Mouse (Mus musculus) neural tube, embryonic 11.5 days (tissue): ENCODE results near the gene Tap2. TPM values are rescaled to one million over a fixed set of nuclear protein-coding genes. Genes with fewer than 3 reads are reported as not detected.

Source experiments
- ATAC-seq: fragments of 200-750 bp; cut with Nextera tagmentation; 2 replicates; pipeline ENCODE4 v1.8.0; 2017; ENCODE audit warnings: moderate number of reproducible peaks, mild to moderate bottlenecking, moderate TSS enrichment, moderate library complexity; ENCODE audit not compliant: insufficient read depth, low FRiP score, low TSS enrichment
- DNase-seq: peaks from one replicate; pipeline ENCODE4 v3.0.0-alpha.2; 2015; ENCODE audit warnings: low spot score
- H3K27ac ChIP-seq: fragments of 300-500 bp; sonication (generic); 2 replicates; pipeline ENCODE4 v1.5.1; 2014; ENCODE audit warnings: low read depth, mild to moderate bottlenecking, low read length
- H3K27me3 ChIP-seq: fragments of 300-500 bp; sonication (generic); 2 replicates; pipeline ENCODE4 v1.6.1; 2014; ENCODE audit warnings: mild to moderate bottlenecking, low read length, mixed read lengths; ENCODE audit not compliant: control insufficient read depth, insufficient read depth
- H3K36me3 ChIP-seq: fragments of 300-500 bp; sonication (generic); 2 replicates; pipeline ENCODE4 v1.6.1; 2014; ENCODE audit warnings: mild to moderate bottlenecking, low read length, moderate library complexity, mixed read lengths; ENCODE audit not compliant: control insufficient read depth, insufficient read depth
- H3K4me1 ChIP-seq: fragments of 300-500 bp; sonication (generic); 2 replicates; pipeline ENCODE4 v1.6.1; 2014; ENCODE audit warnings: low read length, mixed read lengths; ENCODE audit not compliant: control insufficient read depth, insufficient read depth
- H3K4me2 ChIP-seq: fragments of 300-500 bp; sonication (generic); 2 replicates; pipeline ENCODE4 v1.6.1; 2014; ENCODE audit warnings: low read depth, mild to moderate bottlenecking, moderate library complexity
- H3K4me3 ChIP-seq: fragments of 300-500 bp; sonication (generic); 2 replicates; pipeline ENCODE4 v1.5.1; 2014; ENCODE audit warnings: low read depth, low read length
- H3K9ac ChIP-seq: fragments of 300-500 bp; sonication (generic); 2 replicates; pipeline ENCODE4 v1.6.1; 2014; ENCODE audit warnings: mild to moderate bottlenecking, low read length
- H3K9me3 ChIP-seq: fragments of 300-500 bp; sonication (generic); 2 replicates; pipeline ENCODE4 v1.6.1; 2016; ENCODE audit warnings: low read length; ENCODE audit not compliant: control insufficient read depth
- WGBS: fragments of 180-500 bp; shearing (Covaris S2); extraction: QIAGEN DNeasy Blood & Tissue Kit; methylation state at CpG from one replicate; pipeline ENCODE4 v1.1.7; 2014; 5-methylcytosine and 5-hydroxymethylcytosine counted together
- polyA plus RNA-seq: library from polyadenylated mRNA; unstranded; fragments of >200 nt; fragmentation: Nextera tagmentation; extraction: Ambion mirVana; gene quantifications from 2 replicates; pipeline ENCODE4 v1.2.1, GENCODE M21; 2014

The Tap2 gene
- polyA plus RNA-seq, 1 experiment from 2014 or later = 0.60 TPM

GRCm38 (mm10) chr17:34174075-34174474 lies 29.3 kb upstream of the Tap2 start:
- ATAC-seq = no peak
- WGBS = 64% methylated on average over 1 of the region's 1 CpGs

GRCm38 (mm10) chr17:34177179-34177578 lies 26.1 kb upstream of the Tap2 start:
- WGBS = 69% methylated on average over 4 of the region's 4 CpGs
- H3K4me3 ChIP-seq = no peak overlapping the region
- no peak overlapping the region for H3K27ac ChIP-seq
- no peak overlapping the region for H3K9ac ChIP-seq
- H3K27me3 ChIP-seq = no peaks in the 10 kb centered on the region
- H3K36me3 ChIP-seq = no peaks in the 10 kb centered on the region
- H3K9me3 ChIP-seq = no peaks in the 10 kb centered on the region; the same call in 1 of the 2 replicates
- H3K4me1 ChIP-seq = no peaks in the 10 kb centered on the region
- H3K4me2 ChIP-seq = no peak overlapping the region
- DNase-seq = no peak
- no peak for ATAC-seq

More at GRCm38 (mm10) chr17:34174075-34174474, 29.3 kb upstream of the Tap2 start:
- H3K27me3 ChIP-seq = no peaks in the 10 kb centered on the region
- H3K4me2 ChIP-seq = no peak overlapping the region
- no peak overlapping the region for H3K27ac ChIP-seq
- no peaks in the 10 kb centered on the region for H3K36me3 ChIP-seq
- DNase-seq = no peak
- no peaks in the 10 kb centered on the region; the same call in 1 of the 2 replicates for H3K9me3 ChIP-seq
- H3K4me1 ChIP-seq = no peaks in the 10 kb centered on the region
- no peak overlapping the region for H3K9ac ChIP-seq
- no peak overlapping the region for H3K4me3 ChIP-seq

GRCm38 (mm10) chr17:34179019-34179418 lies 24.3 kb upstream of the Tap2 start:
- WGBS = 68% methylated on average over 6 of the region's 6 CpGs

GRCm38 (mm10) chr17:34179913-34180859 lies 23.1 kb upstream of the Tap2 start:
- H3K9me3 ChIP-seq = no peaks in the 10 kb centered on the region; the same call in 1 of the 2 replicates
- WGBS = 76% methylated on average over 13 of the region's 13 CpGs
- no peaks in the 10 kb centered on the region for H3K4me1 ChIP-seq
- DNase-seq (no peak), ATAC-seq (no peak)
- H3K9ac ChIP-seq = no peak overlapping the region
- no peaks in the 10 kb centered on the region for H3K36me3 ChIP-seq
- H3K27me3 ChIP-seq = no peaks in the 10 kb centered on the region
- H3K27ac ChIP-seq = no peak overlapping the region
- H3K4me3 ChIP-seq = no peak overlapping the region
- no peak overlapping the region for H3K4me2 ChIP-seq

More at GRCm38 (mm10) chr17:34179019-34179418, 24.3 kb upstream of the Tap2 start:
- H3K36me3 ChIP-seq = no peaks in the 10 kb centered on the region
- no peak overlapping the region for H3K27ac ChIP-seq
- no peak for ATAC-seq
- no peak overlapping the region for H3K4me2 ChIP-seq
- H3K9me3 ChIP-seq = no peaks in the 10 kb centered on the region; the same call in 1 of the 2 replicates
- no peaks in the 10 kb centered on the region for H3K4me1 ChIP-seq
- DNase-seq = no peak
- H3K27me3 ChIP-seq = no peaks in the 10 kb centered on the region
- no peak overlapping the region for H3K4me3 ChIP-seq
- no peak overlapping the region for H3K9ac ChIP-seq

GRCm38 (mm10) chr17:34183564-34184219 lies 19.6 kb upstream of the Tap2 start:
- Histone ChIP-seq H3K4me3 (no peak overlapping the region), H3K4me1 (peaks cover 8% of the 10 kb centered on the region), H3K27ac (no peak overlapping the region), H3K4me2 (no peak overlapping the region), H3K36me3 (no peaks in the 10 kb centered on the region), H3K27me3 (peaks cover 30% of the 10 kb centered on the region), H3K9ac (no peak overlapping the region), H3K9me3 (no peaks in the 10 kb centered on the region)
- WGBS = 78% methylated on average over 15 of the region's 15 CpGs
- no peak for ATAC-seq
- no peak for DNase-seq

- peaks cover 35% of the 10 kb centered on the region for H3K27me3 ChIP-seq
These were observed 17.8 kb upstream of the Tap2 start for GRCm38 (mm10) chr17:34185526-34185925.

GRCm38 (mm10) chr17:34186885-34187260 lies 16.5 kb upstream of the Tap2 start:
- 3% methylated on average over 14 of the region's 14 CpGs for WGBS
- ATAC-seq = 0 out of 2 replicates have a peak, but pooled peaks have one; percentile 9

More at GRCm38 (mm10) chr17:34185526-34185925, 17.8 kb upstream of the Tap2 start:
- DNase-seq (no peak), ATAC-seq (no peak)
- Histone ChIP-seq H3K4me1 (peaks cover 8% of the 10 kb centered on the region), H3K27ac (no peak overlapping the region), H3K36me3 (no peaks in the 10 kb centered on the region), H3K4me2 (no peak overlapping the region), H3K4me3 (no peak overlapping the region), H3K9ac (no peak overlapping the region), H3K9me3 (no peaks in the 10 kb centered on the region)
- 91% methylated on average over 9 of the region's 9 CpGs for WGBS

GRCm38 (mm10) chr17:34187261-34187916 lies 15.9 kb upstream of the Tap2 start, which contains the start of the genes Tap1 and Psmb9:
Tap1 (plus strand) TSS chr17:34187553.
Psmb9 (minus strand) TSS chr17:34187764.
- peak within 1 kb of the TSS; percentile 39 for H3K4me3 ChIP-seq
- peaks cover 38% of the 10 kb centered on the region for H3K27me3 ChIP-seq

More at GRCm38 (mm10) chr17:34186885-34187260, 16.5 kb upstream of the Tap2 start:
- Histone ChIP-seq H3K9ac (no peak overlapping the region), H3K27ac (no peak overlapping the region), H3K27me3 (peaks cover 38% of the 10 kb centered on the region), H3K4me2 (peak overlapping the region; percentile 67), H3K4me1 (peaks cover 8% of the 10 kb centered on the region), H3K9me3 (no peaks in the 10 kb centered on the region), H3K4me3 (peak overlapping the region; percentile 39), H3K36me3 (no peaks in the 10 kb centered on the region)
- no peak for DNase-seq

More at GRCm38 (mm10) chr17:34187261-34187916, 15.9 kb upstream of the Tap2 start, which contains the start of the genes Tap1 and Psmb9:
- DNase-seq (peak; percentile 92), ATAC-seq (peak; percentile 86)
- WGBS = under 1% methylated on average over 46 of the region's 46 CpGs
- Histone ChIP-seq H3K36me3 (no peaks in the 10 kb centered on the region), H3K9ac (peak within 1 kb of the TSS; percentile 15), H3K4me2 (peak within 1 kb of the TSS; percentile 67), H3K4me1 (peaks cover 8% of the 10 kb centered on the region), H3K9me3 (no peaks in the 10 kb centered on the region), H3K27ac (no peak within 1 kb of the TSS)
